Mouse (Mus musculus) stomach, embryonic 14.5 days (tissue): ENCODE measurements around the gene Dclre1b. TPM values are rescaled to one million over a fixed set of nuclear protein-coding genes. Genes with fewer than 3 reads are reported as not detected.
A peak's percentile ranks its signal among the peaks of the same experiment; 100 is the strongest.

ENCODE experiments used
- ATAC-seq: fragments of 200-750 bp; cut with Nextera tagmentation; 2 replicates; pipeline ENCODE4 v1.8.0; 2017; ENCODE audit warnings: low read depth, moderate TSS enrichment; ENCODE audit not compliant: insufficient number of reproducible peaks, insufficient read depth, low FRiP score
- H3K27ac ChIP-seq: fragments of 300-500 bp; sonication (generic); 2 replicates; pipeline ENCODE4 v1.5.1; 2014; ENCODE audit warnings: mild to moderate bottlenecking, low read length, moderate library complexity, mixed read lengths
- H3K27me3 ChIP-seq: fragments of 300-500 bp; sonication (generic); 2 replicates; pipeline ENCODE4 v1.6.1; 2014; ENCODE audit warnings: low read length, control low read depth, mixed read lengths; ENCODE audit not compliant: control insufficient read depth, insufficient read depth
- H3K36me3 ChIP-seq: fragments of 300-500 bp; sonication (generic); 2 replicates; pipeline ENCODE4 v1.6.1; 2014; ENCODE audit warnings: mild to moderate bottlenecking, control low read depth, low read length, moderate library complexity, mixed read lengths; ENCODE audit not compliant: control insufficient read depth, insufficient read depth
- H3K4me1 ChIP-seq: fragments of 300-500 bp; sonication (generic); 2 replicates; pipeline ENCODE4 v1.6.1; 2014; ENCODE audit warnings: low read length, control low read depth, mixed read lengths; ENCODE audit not compliant: control insufficient read depth, insufficient read depth
- H3K4me2 ChIP-seq: fragments of 300-500 bp; sonication (generic); replicated peaks from 2 replicates; pipeline ENCODE4 v1.6.1; 2014; ENCODE audit warnings: low read depth, low read length, control low read depth
- H3K4me3 ChIP-seq: fragments of 300-500 bp; sonication (generic); 2 replicates; pipeline ENCODE4 v1.5.1; 2014; ENCODE audit warnings: low read depth, low read length, control low read depth
- H3K9ac ChIP-seq: fragments of 300-500 bp; sonication (generic); replicated peaks from 2 replicates; pipeline ENCODE4 v1.6.1; 2014; ENCODE audit warnings: low read depth, mild to moderate bottlenecking, control low read depth, low read length, moderate library complexity, mixed read lengths
- H3K9me3 ChIP-seq: fragments of 300-500 bp; sonication (generic); 2 replicates; pipeline ENCODE4 v1.6.1; 2016; ENCODE audit warnings: low read depth, low read length, control low read depth; ENCODE audit not compliant: control insufficient read depth
- WGBS: fragments of 180-500 bp; shearing (Covaris S2); extraction: QIAGEN DNeasy Blood & Tissue Kit; methylation state at CpG from one replicate; pipeline ENCODE4 v1.1.7; 2014; 5-methylcytosine and 5-hydroxymethylcytosine counted together
- polyA plus RNA-seq: library from polyadenylated mRNA; unstranded; fragments of >200 nt; fragmentation: Nextera tagmentation; extraction: Ambion mirVana; gene quantifications from 2 replicates; pipeline ENCODE4 v1.2.1, GENCODE M21; 2014

Gene Dclre1b
- 27.0 and 30.9 TPM in 2 replicates for polyA plus RNA-seq

DNA sequence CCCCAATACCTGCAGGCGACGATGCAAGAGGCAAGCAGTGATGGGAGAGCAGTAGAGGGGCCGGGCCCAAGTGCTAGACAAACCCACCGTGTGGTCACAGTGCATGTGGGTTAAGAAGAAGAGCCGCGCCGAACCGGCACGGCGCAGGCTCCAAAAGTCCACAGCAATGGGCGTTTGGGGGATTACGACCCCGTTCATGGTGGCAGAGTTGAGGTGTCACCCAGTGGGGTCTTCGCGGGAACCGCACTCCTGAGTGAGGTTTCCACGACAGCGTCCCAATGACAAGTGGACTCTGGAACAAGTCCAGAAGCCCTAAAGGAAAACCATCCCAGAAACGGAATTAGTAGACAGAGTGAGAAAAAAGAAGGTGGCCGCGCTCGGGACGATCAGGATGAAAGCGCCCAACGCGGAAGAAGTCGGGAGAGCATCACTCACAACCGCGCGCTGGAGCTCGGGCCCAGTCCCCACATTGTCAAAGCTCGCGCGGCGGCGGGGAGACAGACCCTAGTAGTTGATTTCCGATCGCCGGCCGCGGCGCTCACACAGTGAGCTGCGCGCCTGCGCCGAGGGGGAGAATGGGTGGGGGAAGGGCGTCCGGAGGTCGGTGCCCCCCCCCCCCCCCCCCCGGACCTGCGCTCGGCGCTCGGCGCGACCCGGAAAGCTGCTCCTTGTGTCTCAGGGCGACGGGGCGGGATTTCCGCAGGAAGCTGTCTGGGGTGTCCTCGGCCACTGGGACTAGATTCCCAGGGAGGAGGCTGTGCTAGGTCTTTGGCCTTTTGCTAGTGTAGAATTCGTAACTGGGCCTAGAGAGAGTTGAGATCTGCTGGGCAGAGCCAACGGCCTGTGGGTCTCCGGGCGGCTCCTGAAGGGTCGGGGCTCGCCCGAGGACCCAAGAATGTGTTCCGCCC, at the start of gene Dclre1b, which contains the start of the genes Ap4b1 and Gm43064:
Gene Dclre1b (minus strand): TSS at position 554 of the 908 bp plus-strand sequence.
Gene Ap4b1 (plus strand): TSS at position 630 of the 908 bp plus-strand sequence.
Gene Gm43064 (plus strand): TSS at position 683 of the 908 bp plus-strand sequence.
- H3K36me3 ChIP-seq: peaks cover 12% of the 10 kb centered on the region; the same call in 1 of the 2 replicates
- peak within 1 kb of the TSS; percentile 81 for H3K4me3 ChIP-seq
- H3K27ac ChIP-seq: peak within 1 kb of the TSS; percentile 88
- no peaks in the 10 kb centered on the region for H3K9me3 ChIP-seq
- under 1% methylated on average over 58 of the region's 70 CpGs for WGBS
- no peaks in the 10 kb centered on the region for H3K27me3 ChIP-seq
- H3K4me1 ChIP-seq: peaks cover 3% of the 10 kb centered on the region; the same call in 1 of the 2 replicates
- peak within 1 kb of the TSS; percentile 77 for H3K9ac ChIP-seq
- H3K4me2 ChIP-seq: peak within 1 kb of the TSS; percentile 69
- ATAC-seq: peak; percentile 97

DNA sequence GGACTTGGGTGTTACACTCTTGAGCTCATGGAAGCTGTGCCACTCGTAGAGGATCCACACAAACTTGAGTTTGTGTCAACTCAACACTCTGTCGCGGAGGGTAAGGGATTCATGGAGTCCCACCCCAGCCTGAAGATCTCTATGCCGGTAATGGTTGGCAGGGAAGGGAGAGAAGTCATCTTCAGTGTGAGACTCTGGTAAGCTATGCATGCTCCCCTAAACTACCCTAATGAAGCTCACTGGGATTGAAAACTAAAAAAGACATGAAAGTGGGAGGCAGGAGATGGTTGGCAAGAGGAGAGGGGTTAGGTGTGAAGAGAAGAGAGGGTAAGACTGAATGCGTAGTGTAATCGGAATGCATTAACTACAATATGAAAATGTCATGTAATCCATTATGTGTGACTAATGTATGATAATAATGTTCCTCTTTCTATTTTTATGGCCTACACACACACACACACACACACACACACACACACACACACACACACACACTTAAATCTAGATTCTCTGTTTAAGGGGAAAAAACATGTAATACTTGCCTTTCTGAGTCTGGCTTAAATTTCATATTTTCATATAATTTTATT, 48.8 kb upstream of the Dclre1b start:
- H3K4me3 ChIP-seq: no peak overlapping the region
- WGBS: 93% methylated on average over 6 of the region's 6 CpGs
- H3K27me3 ChIP-seq: no peaks in the 10 kb centered on the region
- no peaks in the 10 kb centered on the region for H3K36me3 ChIP-seq
- H3K4me2 ChIP-seq: no peak overlapping the region
- H3K27ac ChIP-seq: no peak overlapping the region
- no peaks in the 10 kb centered on the region for H3K4me1 ChIP-seq
- no peaks in the 10 kb centered on the region for H3K9me3 ChIP-seq
- no peak overlapping the region for H3K9ac ChIP-seq
- no peak for ATAC-seq

DNA sequence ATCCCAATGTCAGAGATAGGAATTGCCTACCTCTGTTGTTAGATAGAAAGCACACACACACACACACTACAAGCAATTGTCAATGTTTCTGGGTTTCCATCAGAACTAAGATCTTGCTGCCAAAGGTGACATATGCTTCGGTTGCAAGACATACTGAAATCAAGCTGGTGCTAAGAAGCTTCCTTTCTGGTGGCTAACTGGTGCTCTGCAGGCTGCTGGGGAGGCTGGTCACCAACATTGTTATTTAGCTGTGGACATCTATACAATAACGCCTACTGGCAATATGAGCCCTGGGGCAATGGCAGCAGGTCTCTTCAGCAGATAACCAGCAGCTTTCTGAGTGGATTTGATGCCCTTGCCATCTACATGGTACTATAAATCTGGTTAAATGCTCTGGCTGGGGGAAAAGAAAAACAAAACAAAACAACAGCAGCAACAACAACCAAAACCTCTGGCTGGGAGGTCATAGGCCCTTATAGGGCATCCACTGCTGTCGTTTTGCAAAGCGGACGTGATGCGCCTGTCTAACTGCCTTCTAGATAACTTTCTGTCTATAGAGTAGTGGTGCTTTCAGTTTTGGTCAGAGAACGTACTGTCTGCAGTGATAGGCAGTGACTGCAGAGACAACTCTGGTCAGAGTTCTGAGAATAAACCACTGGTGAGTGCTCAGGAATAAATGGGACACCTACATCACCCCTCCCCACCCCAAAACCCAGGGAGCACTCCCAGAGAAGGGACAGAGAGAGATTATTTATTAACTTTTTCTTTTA, 48.0 kb upstream of the Dclre1b start:
- Histone ChIP-seq H3K27me3 (no peaks in the 10 kb centered on the region), H3K9ac (no peak overlapping the region), H3K27ac (no peak overlapping the region), H3K9me3 (no peaks in the 10 kb centered on the region), H3K4me3 (no peak overlapping the region), H3K4me1 (no peaks in the 10 kb centered on the region), H3K4me2 (no peak overlapping the region), H3K36me3 (no peaks in the 10 kb centered on the region)
- ATAC-seq: no peak
- WGBS: 90% methylated on average over 7 of the region's 7 CpGs

DNA sequence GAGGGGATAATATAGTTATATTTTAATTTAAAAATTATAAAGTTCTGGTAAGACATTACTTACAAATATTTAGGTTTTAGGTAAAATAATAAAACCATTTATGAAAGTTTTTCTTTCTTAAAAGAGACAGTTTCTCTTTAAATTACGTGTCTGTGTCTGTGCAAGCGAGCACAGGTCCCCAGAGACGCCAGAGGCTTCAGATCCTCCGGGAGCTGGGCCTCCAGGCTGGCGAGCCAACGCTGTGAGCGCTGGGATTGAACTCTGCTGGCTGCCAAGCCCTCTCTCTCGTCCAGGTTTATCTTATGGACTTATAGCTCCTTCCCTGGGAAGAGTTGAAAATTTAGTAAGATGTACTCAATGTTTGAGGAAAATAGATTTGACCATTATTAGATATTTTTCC, 44.6 kb upstream of the Dclre1b start:
- no peak overlapping the region for H3K4me3 ChIP-seq
- H3K9ac ChIP-seq: no peak overlapping the region
- WGBS: 55% methylated on average over 8 of the region's 8 CpGs
- no peaks in the 10 kb centered on the region for H3K36me3 ChIP-seq
- no peaks in the 10 kb centered on the region for H3K4me1 ChIP-seq
- no peaks in the 10 kb centered on the region for H3K27me3 ChIP-seq
- no peaks in the 10 kb centered on the region for H3K9me3 ChIP-seq
- no peak overlapping the region for H3K27ac ChIP-seq
- no peak overlapping the region for H3K4me2 ChIP-seq
- no peak for ATAC-seq

DNA sequence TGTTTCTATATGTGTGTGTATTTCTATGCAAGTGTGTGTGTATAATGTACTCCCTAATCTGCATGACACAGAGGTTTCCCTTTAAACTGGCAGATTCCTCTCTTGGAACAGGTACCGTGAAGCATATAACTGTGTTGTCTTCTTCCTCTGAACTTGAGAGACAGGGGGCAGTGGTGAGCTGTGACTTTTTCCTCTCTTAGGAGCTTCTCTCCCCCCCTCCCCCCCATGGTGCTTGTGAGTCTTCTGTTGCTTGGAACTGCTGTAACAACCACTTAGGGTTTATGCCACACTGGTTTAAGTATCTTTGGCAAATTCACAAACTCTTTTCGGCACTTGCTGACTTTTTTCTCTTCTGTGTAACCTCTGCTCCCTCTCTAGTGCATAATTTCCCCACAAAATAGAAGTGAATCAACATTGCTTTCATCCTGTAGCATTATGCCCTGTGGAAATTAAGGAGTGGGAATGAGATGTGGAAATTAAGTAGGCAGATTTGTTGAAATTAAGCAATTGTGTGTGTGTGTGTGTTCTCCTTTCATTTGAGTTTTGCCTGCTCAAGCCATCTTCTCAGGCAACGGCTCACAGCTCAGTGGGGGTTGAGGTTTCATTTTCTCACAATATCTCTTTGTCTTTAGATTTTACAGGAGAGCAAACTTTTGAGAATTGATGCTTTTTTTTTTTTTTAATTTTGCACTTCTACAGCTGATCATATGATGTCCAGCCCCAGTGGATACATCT, 43.5 kb upstream of the Dclre1b start:
- Histone ChIP-seq H3K4me1 (no peaks in the 10 kb centered on the region), H3K27ac (no peak overlapping the region), H3K27me3 (no peaks in the 10 kb centered on the region), H3K4me3 (no peak overlapping the region), H3K4me2 (no peak overlapping the region), H3K9ac (no peak overlapping the region), H3K36me3 (no peaks in the 10 kb centered on the region), H3K9me3 (no peaks in the 10 kb centered on the region)
- 71% methylated on average over 3 of the region's 3 CpGs for WGBS
- no peak for ATAC-seq

DNA sequence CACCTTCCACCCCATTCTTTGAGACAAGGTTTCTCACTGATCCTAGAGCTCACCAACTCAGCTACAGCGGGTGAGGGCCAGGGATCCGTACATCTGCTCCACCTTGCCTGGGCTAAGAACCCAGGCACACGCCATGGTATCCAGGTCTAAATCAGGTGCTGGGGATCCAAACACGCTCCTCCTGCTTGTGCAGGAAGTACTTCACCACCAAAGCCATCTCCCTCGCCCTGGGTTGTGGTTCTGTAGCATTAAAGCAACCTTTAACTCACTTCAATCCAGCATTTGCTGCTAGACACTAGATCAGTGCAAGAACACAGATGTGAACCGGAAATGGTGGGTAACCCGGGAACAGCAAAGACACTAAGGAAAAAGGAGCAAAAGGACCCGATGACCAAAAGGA, 42.6 kb upstream of the Dclre1b start:
- WGBS: 91% methylated on average over 8 of the region's 8 CpGs
- no peak overlapping the region for H3K4me2 ChIP-seq
- H3K27ac ChIP-seq: no peak overlapping the region
- H3K4me3 ChIP-seq: no peak overlapping the region
- no peak for ATAC-seq
- H3K9ac ChIP-seq: no peak overlapping the region
- no peaks in the 10 kb centered on the region for H3K9me3 ChIP-seq
- H3K4me1 ChIP-seq: no peaks in the 10 kb centered on the region
- no peaks in the 10 kb centered on the region for H3K36me3 ChIP-seq
- H3K27me3 ChIP-seq: no peaks in the 10 kb centered on the region

DNA sequence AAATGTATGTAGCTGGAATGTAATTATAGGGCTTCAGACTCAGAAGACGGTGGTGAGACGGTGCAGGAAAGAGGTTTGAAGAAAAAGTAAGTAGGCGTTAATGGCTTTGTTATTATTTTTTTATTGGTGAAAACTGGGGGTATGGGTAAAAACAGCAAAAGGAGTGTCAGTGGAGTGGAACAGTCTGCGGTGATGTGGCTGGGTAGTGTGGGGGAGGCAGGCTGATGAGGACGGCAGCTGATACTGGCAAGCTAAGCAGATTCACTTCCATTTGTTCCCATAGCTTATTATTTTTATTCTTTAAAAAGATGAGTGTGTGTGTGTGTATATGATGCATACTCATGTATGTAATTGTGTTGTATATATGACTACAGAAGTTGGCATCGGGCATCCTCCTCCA, 42.2 kb upstream of the Dclre1b start:
- Histone ChIP-seq H3K27me3 (no peaks in the 10 kb centered on the region), H3K4me3 (no peak overlapping the region), H3K4me2 (no peak overlapping the region), H3K9ac (no peak overlapping the region), H3K27ac (no peak overlapping the region), H3K4me1 (no peaks in the 10 kb centered on the region), H3K9me3 (no peaks in the 10 kb centered on the region), H3K36me3 (no peaks in the 10 kb centered on the region)
- 94% methylated on average over 6 of the region's 6 CpGs for WGBS
- ATAC-seq: no peak
